Mouse (Mus musculus) intestine, embryonic 16.5 days (tissue): ENCODE measurements at regions not wholly inside any gene's neighbourhood (a gene's known extent, or its start where the extent isn't known, plus 50 kb on each side); places are given as distances from the start of the nearest gene placed in this dataset.

Experiments
- ATAC-seq: fragments of 200-750 bp; cut with Nextera tagmentation; 2 replicates; pipeline ENCODE4 v1.8.0; 2017; ENCODE audit warnings: moderate TSS enrichment, moderate library complexity
- H3K27ac ChIP-seq: fragments of 300-500 bp; sonication (generic); 2 replicates; pipeline ENCODE4 v1.5.1; 2014; ENCODE audit warnings: mild to moderate bottlenecking, low read length
- H3K27me3 ChIP-seq: fragments of 300-500 bp; sonication (generic); replicated peaks from 2 replicates; pipeline ENCODE4 v1.6.1; 2014; ENCODE audit warnings: low read length, control low read depth, mixed read lengths; ENCODE audit not compliant: control insufficient read depth, insufficient read depth
- H3K36me3 ChIP-seq: fragments of 300-500 bp; sonication (generic); 2 replicates; pipeline ENCODE4 v1.6.1; 2014; ENCODE audit warnings: low read length, control low read depth; ENCODE audit not compliant: control insufficient read depth, insufficient read depth
- H3K4me1 ChIP-seq: fragments of 300-500 bp; sonication (generic); 2 replicates; pipeline ENCODE4 v1.6.1; 2014; ENCODE audit warnings: low read length, control low read depth, mixed read lengths; ENCODE audit not compliant: control insufficient read depth, insufficient read depth
- H3K4me2 ChIP-seq: fragments of 300-500 bp; sonication (generic); 2 replicates; pipeline ENCODE4 v1.6.1; 2014; ENCODE audit warnings: low read depth, low read length, control low read depth
- H3K4me3 ChIP-seq: fragments of 300-500 bp; sonication (generic); 2 replicates; pipeline ENCODE4 v1.5.1; 2014; ENCODE audit warnings: mild to moderate bottlenecking, low read length
- H3K9ac ChIP-seq: fragments of 300-500 bp; sonication (generic); 2 replicates; pipeline ENCODE4 v1.6.1; 2014; ENCODE audit warnings: low read depth, low read length
- H3K9me3 ChIP-seq: fragments of 300-500 bp; sonication (generic); 2 replicates; pipeline ENCODE4 v1.6.1; 2016; ENCODE audit warnings: low read length, control low read depth; ENCODE audit not compliant: control insufficient read depth
- WGBS: fragments of 180-500 bp; shearing (Covaris S2); extraction: QIAGEN DNeasy Blood & Tissue Kit; methylation state at CpG from one replicate; pipeline ENCODE4 v1.1.7; 2014; 5-methylcytosine and 5-hydroxymethylcytosine counted together

GRCm38 (mm10) chr2:173334856-173335595 is 58.7 kb upstream of the Pmepa1 start:
- Histone ChIP-seq H3K36me3 (no peaks in the 10 kb centered on the region), H3K27ac (peak overlapping the region; percentile 77), H3K9me3 (no peaks in the 10 kb centered on the region), H3K4me3 (no peak overlapping the region), H3K27me3 (no peaks in the 10 kb centered on the region; the same call in 1 of the 2 replicates), H3K4me1 (peaks cover 43% of the 10 kb centered on the region), H3K9ac (0 out of 2 replicates have a peak overlapping the region, but pooled peaks have one; percentile 43), H3K4me2 (no peak overlapping the region)
- 21% methylated on average over 15 of the region's 15 CpGs for WGBS
- no peak for ATAC-seq

- Histone ChIP-seq H3K9ac (peak overlapping the region; percentile 43; the same call in 1 of the 2 replicates), H3K4me1 (peaks cover 51% of the 10 kb centered on the region), H3K9me3 (no peaks in the 10 kb centered on the region), H3K4me3 (no peak overlapping the region), H3K4me2 (peak overlapping the region; percentile 14; the same call in 1 of the 2 replicates), H3K27me3 (no peaks in the 10 kb centered on the region; the same call in 1 of the 2 replicates), H3K27ac (peak overlapping the region; percentile 77), H3K36me3 (no peaks in the 10 kb centered on the region)
- 20% methylated on average over 10 of the region's 10 CpGs for WGBS
- ATAC-seq, result peak; percentile 61
Observed at GRCm38 (mm10) chr2:173335859-173336258, 59.5 kb upstream of the Pmepa1 start.

- Histone ChIP-seq H3K36me3 (no peaks in the 10 kb centered on the region), H3K4me1 (peaks cover 51% of the 10 kb centered on the region), H3K4me2 (no peak overlapping the region), H3K27ac (no peak overlapping the region; the same call in 1 of the 2 replicates), H3K4me3 (no peak overlapping the region), H3K9ac (no peak overlapping the region), H3K9me3 (no peaks in the 10 kb centered on the region), H3K27me3 (no peaks in the 10 kb centered on the region; the same call in 1 of the 2 replicates)
- 70% methylated on average over 5 of the region's 5 CpGs for WGBS
- ATAC-seq, result no peak
Observed at GRCm38 (mm10) chr2:173337666-173338065, 61.3 kb upstream of the Pmepa1 start.

- H3K4me1 ChIP-seq, result peaks cover 56% of the 10 kb centered on the region
- WGBS, result 66% methylated on average over 5 of the region's 5 CpGs
- peak overlapping the region; percentile 38; the same call in 1 of the 2 replicates for H3K27ac ChIP-seq
- no peak for ATAC-seq
- H3K9ac ChIP-seq, result no peak overlapping the region
- H3K4me3 ChIP-seq, result no peak overlapping the region
- no peaks in the 10 kb centered on the region for H3K36me3 ChIP-seq
- H3K9me3 ChIP-seq, result no peaks in the 10 kb centered on the region
- H3K4me2 ChIP-seq, result no peak overlapping the region
- no peaks in the 10 kb centered on the region; the same call in 1 of the 2 replicates for H3K27me3 ChIP-seq
Observed at GRCm38 (mm10) chr2:173338671-173339070, 62.3 kb upstream of the Pmepa1 start.

- Histone ChIP-seq H3K9me3 (peaks cover 4% of the 10 kb centered on the region; the same call in 1 of the 2 replicates), H3K27me3 (no peaks in the 10 kb centered on the region; the same call in 1 of the 2 replicates), H3K4me2 (no peak overlapping the region), H3K4me1 (peaks cover 51% of the 10 kb centered on the region), H3K27ac (peak overlapping the region; percentile 38; the same call in 1 of the 2 replicates), H3K4me3 (no peak overlapping the region), H3K36me3 (no peaks in the 10 kb centered on the region), H3K9ac (no peak overlapping the region)
- no peak for ATAC-seq
- 83% methylated on average over 3 of the region's 3 CpGs for WGBS
Observed at GRCm38 (mm10) chr2:173339211-173339610, 62.9 kb upstream of the Pmepa1 start.

GRCm38 (mm10) chr2:173340044-173340601 is 63.8 kb upstream of the Pmepa1 start:
- Histone ChIP-seq H3K27ac (peak overlapping the region; percentile 59), H3K4me3 (peak overlapping the region; percentile 25)
- 11% methylated on average over 26 of the region's 26 CpGs for WGBS

GRCm38 (mm10) chr2:173342605-173343260 is 66.4 kb upstream of the Pmepa1 start:
- Histone ChIP-seq H3K4me3 (no peak overlapping the region), H3K27ac (no peak overlapping the region), H3K9ac (0 out of 2 replicates have a peak overlapping the region, but pooled peaks have one; percentile 26), H3K4me2 (no peak overlapping the region), H3K9me3 (peaks cover 6% of the 10 kb centered on the region; the same call in 1 of the 2 replicates), H3K36me3 (no peaks in the 10 kb centered on the region), H3K4me1 (peaks cover 23% of the 10 kb centered on the region), H3K27me3 (no peaks in the 10 kb centered on the region)
- no peak for ATAC-seq
- 54% methylated on average over 16 of the region's 16 CpGs for WGBS

More at GRCm38 (mm10) chr2:173340044-173340601, 63.8 kb upstream of the Pmepa1 start:
- Histone ChIP-seq H3K9ac (peak overlapping the region; percentile 51; the same call in 1 of the 2 replicates), H3K36me3 (no peaks in the 10 kb centered on the region), H3K9me3 (peaks cover 6% of the 10 kb centered on the region; the same call in 1 of the 2 replicates), H3K4me2 (peak overlapping the region; percentile 49), H3K27me3 (no peaks in the 10 kb centered on the region; the same call in 1 of the 2 replicates), H3K4me1 (peaks cover 42% of the 10 kb centered on the region)
- peak; percentile 38 for ATAC-seq

- ATAC-seq, result no peak
Observed at GRCm38 (mm10) chr2:173343665-173344064, 67.3 kb upstream of the Pmepa1 start.

GRCm38 (mm10) chr2:173344221-173344620 is 67.9 kb upstream of the Pmepa1 start:
- H3K9me3 ChIP-seq, result peaks cover 6% of the 10 kb centered on the region; the same call in 1 of the 2 replicates
- no peak overlapping the region for H3K4me2 ChIP-seq
- H3K4me3 ChIP-seq, result no peak overlapping the region
- no peak for ATAC-seq
- no peaks in the 10 kb centered on the region for H3K36me3 ChIP-seq
- WGBS, result 95% methylated on average over 5 of the region's 5 CpGs
- no peak overlapping the region for H3K9ac ChIP-seq
- peaks cover 19% of the 10 kb centered on the region for H3K4me1 ChIP-seq
- H3K27ac ChIP-seq, result no peak overlapping the region
- no peaks in the 10 kb centered on the region for H3K27me3 ChIP-seq

More at GRCm38 (mm10) chr2:173343665-173344064, 67.3 kb upstream of the Pmepa1 start:
- Histone ChIP-seq H3K4me2 (no peak overlapping the region), H3K4me1 (peaks cover 23% of the 10 kb centered on the region), H3K9me3 (peaks cover 6% of the 10 kb centered on the region; the same call in 1 of the 2 replicates), H3K4me3 (no peak overlapping the region), H3K9ac (no peak overlapping the region), H3K36me3 (no peaks in the 10 kb centered on the region), H3K27me3 (no peaks in the 10 kb centered on the region), H3K27ac (no peak overlapping the region)
- 77% methylated on average over 2 of the region's 2 CpGs for WGBS
